Mouse (Mus musculus) embryonic facial prominence, embryonic 12.5 days (tissue): ENCODE data around the gene Mpp4. TPM values are rescaled to one million over a fixed set of nuclear protein-coding genes. Genes with fewer than 3 reads are reported as not detected.

Experiments used
- ATAC-seq: fragments of 200-750 bp; cut with Nextera tagmentation; 2 replicates; pipeline ENCODE4 v1.8.0; 2017; ENCODE audit not compliant: insufficient number of reproducible peaks, insufficient read depth, low FRiP score, low TSS enrichment
- H3K27ac ChIP-seq: fragments of 300-500 bp; sonication (generic); 2 replicates; pipeline ENCODE4 v1.5.1; 2016; ENCODE audit warnings: mild to moderate bottlenecking
- H3K27me3 ChIP-seq: fragments of 300-500 bp; sonication (generic); 2 replicates; pipeline ENCODE4 v1.6.1; 2016; ENCODE audit warnings: mild to moderate bottlenecking, moderate library complexity
- H3K36me3 ChIP-seq: fragments of 300-500 bp; sonication (generic); 2 replicates; pipeline ENCODE4 v1.6.1; 2016; ENCODE audit warnings: mild to moderate bottlenecking
- H3K4me1 ChIP-seq: fragments of 300-500 bp; sonication (generic); 2 replicates; pipeline ENCODE4 v1.6.1; 2016
- H3K4me2 ChIP-seq: fragments of 300-500 bp; sonication (generic); replicated peaks from 2 replicates; pipeline ENCODE4 v1.6.1; 2016; ENCODE audit warnings: mild to moderate bottlenecking, moderate library complexity
- H3K4me3 ChIP-seq: fragments of 300-500 bp; sonication (generic); 2 replicates; pipeline ENCODE4 v1.5.1; 2016; ENCODE audit warnings: mild to moderate bottlenecking
- H3K9ac ChIP-seq: fragments of 300-500 bp; sonication (generic); 2 replicates; pipeline ENCODE4 v1.6.1; 2016; ENCODE audit warnings: mild to moderate bottlenecking, moderate library complexity
- H3K9me3 ChIP-seq: fragments of 300-500 bp; sonication (generic); 2 replicates; pipeline ENCODE4 v1.6.1; 2016; ENCODE audit warnings: mild to moderate bottlenecking, moderate library complexity
- WGBS: fragments of 180-500 bp; shearing (Covaris S2); methylation state at CpG from one replicate; pipeline ENCODE4 v1.1.7; 2016; 5-methylcytosine and 5-hydroxymethylcytosine counted together
- polyA plus RNA-seq: library from polyadenylated mRNA; unstranded; fragments of >200 nt; fragmentation: Nextera tagmentation; extraction: Ambion mirVana; gene quantifications from 2 replicates; pipeline ENCODE4 v1.2.1, GENCODE M21; 2016

The Mpp4 gene
- polyA plus RNA-seq, 1 experiment from 2014 or later, result 0.19 TPM

DNA sequence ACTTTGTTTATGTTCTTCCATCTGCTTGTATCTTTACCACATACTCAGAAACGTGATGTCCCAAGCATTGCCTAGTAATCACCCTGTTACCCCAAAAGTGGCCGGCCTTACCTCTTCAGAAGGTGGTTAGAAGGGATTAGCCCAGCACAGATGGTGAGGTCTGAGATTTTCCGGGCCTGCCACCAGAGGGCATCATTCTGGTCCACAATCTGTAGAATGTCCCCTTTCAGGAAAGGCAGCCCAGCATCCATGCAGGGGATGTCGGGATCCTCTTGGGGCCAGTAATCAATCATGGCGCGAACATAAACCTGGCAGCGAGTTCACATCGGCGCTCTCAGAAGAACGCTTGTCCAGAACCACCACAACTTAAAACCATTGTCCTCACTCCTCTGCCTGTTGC is 18.6 kb downstream of the Mpp4 start:
- WGBS, result 77% methylated on average over 10 of the region's 10 CpGs
- H3K9me3 ChIP-seq, result no peaks in the 10 kb centered on the region
- H3K4me2 ChIP-seq, result no peak overlapping the region
- no peak overlapping the region for H3K27ac ChIP-seq
- H3K27me3 ChIP-seq, result no peaks in the 10 kb centered on the region
- no peaks in the 10 kb centered on the region for H3K36me3 ChIP-seq
- H3K4me3 ChIP-seq, result no peak overlapping the region
- no peak overlapping the region for H3K9ac ChIP-seq
- no peaks in the 10 kb centered on the region for H3K4me1 ChIP-seq
- ATAC-seq, result no peak

GRCm38 (mm10) chr1:59142809-59143208 is 20.4 kb downstream of the Mpp4 start:
- H3K36me3 ChIP-seq, result no peaks in the 10 kb centered on the region
- no peak for ATAC-seq

DNA sequence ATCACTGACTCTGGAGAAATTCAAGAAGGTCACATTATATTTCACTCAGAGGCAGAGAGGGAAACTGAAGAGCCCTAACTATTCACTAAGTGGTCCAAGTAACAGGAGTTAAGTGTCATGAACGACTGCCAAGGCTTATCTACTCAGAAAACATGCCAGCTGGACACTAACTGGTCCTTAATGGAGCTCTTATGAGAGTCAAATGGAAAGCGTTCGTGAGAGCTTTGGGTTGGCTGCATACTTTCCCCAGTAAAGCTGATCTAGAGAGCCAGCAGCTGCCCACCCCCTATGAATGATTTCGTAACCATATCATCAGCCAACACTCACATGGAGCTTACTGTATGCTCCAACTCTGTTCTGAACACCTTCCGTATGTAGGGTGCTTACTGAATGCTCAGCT is 28.8 kb downstream of the Mpp4 start:
- Histone ChIP-seq H3K4me2 (no peak overlapping the region), H3K27me3 (no peaks in the 10 kb centered on the region), H3K9ac (no peak overlapping the region), H3K36me3 (no peaks in the 10 kb centered on the region), H3K9me3 (no peaks in the 10 kb centered on the region), H3K4me1 (no peaks in the 10 kb centered on the region), H3K4me3 (no peak overlapping the region), H3K27ac (no peak overlapping the region)
- ATAC-seq, result no peak
- WGBS, result 81% methylated on average over 5 of the region's 5 CpGs

More at GRCm38 (mm10) chr1:59142809-59143208, 20.4 kb downstream of the Mpp4 start:
- Histone ChIP-seq H3K4me1 (no peaks in the 10 kb centered on the region), H3K9me3 (no peaks in the 10 kb centered on the region), H3K9ac (no peak overlapping the region), H3K27ac (no peak overlapping the region), H3K4me2 (no peak overlapping the region), H3K4me3 (no peak overlapping the region), H3K27me3 (no peaks in the 10 kb centered on the region)

- ATAC-seq, result no peak
- H3K27ac ChIP-seq, result no peak overlapping the region
- H3K4me3 ChIP-seq, result no peak overlapping the region
- no peak overlapping the region for H3K9ac ChIP-seq
- no peaks in the 10 kb centered on the region for H3K4me1 ChIP-seq
- H3K27me3 ChIP-seq, result no peaks in the 10 kb centered on the region
- H3K36me3 ChIP-seq, result no peaks in the 10 kb centered on the region
- no peak overlapping the region for H3K4me2 ChIP-seq
- no peaks in the 10 kb centered on the region for H3K9me3 ChIP-seq
- 72% methylated on average over 7 of the region's 7 CpGs for WGBS
Measured at GRCm38 (mm10) chr1:59128879-59129278, 34.3 kb downstream of the Mpp4 start.

- Histone ChIP-seq H3K9me3 (no peaks in the 10 kb centered on the region), H3K4me3 (no peak overlapping the region), H3K4me2 (no peak overlapping the region), H3K4me1 (peaks cover 1% of the 10 kb centered on the region; the same call in 1 of the 2 replicates), H3K9ac (no peak overlapping the region), H3K27ac (no peak overlapping the region), H3K36me3 (no peaks in the 10 kb centered on the region), H3K27me3 (no peaks in the 10 kb centered on the region)
- 70% methylated on average over 5 of the region's 5 CpGs for WGBS
- no peak for ATAC-seq
Measured at GRCm38 (mm10) chr1:59125558-59125957, 37.6 kb downstream of the Mpp4 start.

DNA sequence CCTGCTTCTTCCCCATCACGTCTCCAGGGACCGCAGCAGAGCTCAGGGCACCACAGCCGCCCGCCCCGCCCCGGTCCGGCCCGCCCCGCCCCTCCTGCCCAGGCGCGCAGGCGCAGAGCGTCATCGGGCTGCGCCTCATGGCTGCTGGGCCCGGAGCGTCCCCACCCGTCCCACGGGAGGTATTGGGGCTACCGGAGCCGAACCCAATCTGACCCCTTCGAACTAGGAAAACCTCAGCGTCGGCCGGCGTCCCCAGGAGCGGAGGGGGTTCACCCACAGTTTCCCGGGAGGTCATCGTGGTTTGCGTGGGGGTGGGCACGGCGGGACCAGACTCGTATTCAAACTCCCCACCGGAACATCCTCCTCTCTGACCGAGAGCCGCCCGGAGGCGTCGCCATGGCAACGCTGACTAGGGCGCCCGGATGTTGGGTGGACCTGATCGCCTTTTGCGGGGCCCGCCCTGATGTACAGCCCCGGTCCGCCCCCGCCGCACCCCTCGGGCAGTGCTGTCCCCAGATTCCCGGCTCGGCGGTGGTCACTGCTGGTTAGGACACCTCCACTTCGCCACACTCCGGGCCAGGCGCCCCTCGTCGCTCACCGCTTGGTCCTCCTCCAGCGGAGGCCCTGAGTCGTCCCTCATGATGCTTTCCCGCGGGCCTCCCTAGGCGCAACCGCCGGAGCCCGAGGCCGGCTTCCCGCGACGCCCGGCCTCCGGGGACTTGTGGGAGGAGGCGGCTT is 43.3 kb downstream of the Mpp4 start, which contains the start of gene Tmem237:
Gene Tmem237 (minus strand): TSS at position 689 of the 738 bp plus-strand sequence.
- H3K27ac ChIP-seq, result peak within 1 kb of the TSS; percentile 85
- peak within 1 kb of the TSS; percentile 88 for H3K9ac ChIP-seq
- peak; percentile 98 for ATAC-seq
- no peaks in the 10 kb centered on the region for H3K27me3 ChIP-seq
- peak within 1 kb of the TSS; percentile 63 for H3K4me3 ChIP-seq
- no peaks in the 10 kb centered on the region; the same call in 1 of the 2 replicates for H3K36me3 ChIP-seq
- peak within 1 kb of the TSS; percentile 83 for H3K4me2 ChIP-seq
- under 1% methylated on average over 71 of the region's 74 CpGs for WGBS
- peaks cover 5% of the 10 kb centered on the region; the same call in 1 of the 2 replicates for H3K4me1 ChIP-seq
- H3K9me3 ChIP-seq, result no peaks in the 10 kb centered on the region

DNA sequence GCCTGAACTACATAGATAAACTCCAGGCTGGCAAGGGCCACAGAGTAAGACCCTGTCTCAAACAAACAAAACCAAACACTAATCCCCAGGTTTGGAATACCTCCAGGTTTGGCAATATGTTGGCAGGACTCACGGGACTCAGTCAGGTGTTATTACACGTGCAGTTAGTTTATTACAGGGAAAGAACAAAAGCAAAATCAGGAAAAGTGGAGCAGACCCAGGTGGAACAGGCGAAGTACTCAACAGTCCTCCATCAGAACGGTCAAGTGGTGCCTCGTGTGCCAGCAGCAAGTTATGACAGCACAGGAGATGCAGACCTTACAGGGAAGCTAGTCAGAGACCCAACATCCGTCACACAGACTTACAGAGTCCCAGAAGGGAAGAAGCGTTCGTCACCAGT is 52.7 kb downstream of the Mpp4 start:
- peaks cover 42% of the 10 kb centered on the region for H3K36me3 ChIP-seq
- no peak overlapping the region for H3K4me2 ChIP-seq
- no peaks in the 10 kb centered on the region for H3K9me3 ChIP-seq
- no peak overlapping the region for H3K27ac ChIP-seq
- H3K9ac ChIP-seq, result no peak overlapping the region
- no peak overlapping the region for H3K4me3 ChIP-seq
- no peak for ATAC-seq
- 82% methylated on average over 8 of the region's 8 CpGs for WGBS
- H3K4me1 ChIP-seq, result no peaks in the 10 kb centered on the region
- no peaks in the 10 kb centered on the region for H3K27me3 ChIP-seq

DNA sequence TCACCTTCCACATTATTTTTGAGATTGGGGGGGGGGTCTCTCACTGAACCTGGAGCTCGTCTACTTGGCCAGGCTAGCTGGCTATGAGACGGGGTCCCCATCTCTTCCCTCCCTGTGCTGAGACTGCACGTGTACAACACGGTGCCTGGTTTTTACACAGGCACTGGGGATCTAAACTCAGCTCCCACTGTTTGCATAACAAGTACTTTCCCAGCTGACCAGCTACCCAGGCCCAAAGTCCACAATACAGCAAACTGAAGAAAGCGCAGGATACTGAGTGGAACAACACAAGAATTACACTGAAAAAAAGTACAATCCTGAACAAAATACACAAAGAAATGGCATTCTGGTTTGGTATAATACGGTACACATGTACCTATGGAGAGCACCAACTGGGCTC is 61.1 kb downstream of the Mpp4 start:
- Histone ChIP-seq H3K9me3 (no peaks in the 10 kb centered on the region), H3K4me2 (no peak overlapping the region), H3K4me1 (no peaks in the 10 kb centered on the region), H3K27ac (no peak overlapping the region), H3K9ac (no peak overlapping the region), H3K27me3 (no peaks in the 10 kb centered on the region), H3K36me3 (peaks cover 35% of the 10 kb centered on the region), H3K4me3 (no peak overlapping the region)
- ATAC-seq, result no peak
- 88% methylated on average over 6 of the region's 6 CpGs for WGBS

DNA sequence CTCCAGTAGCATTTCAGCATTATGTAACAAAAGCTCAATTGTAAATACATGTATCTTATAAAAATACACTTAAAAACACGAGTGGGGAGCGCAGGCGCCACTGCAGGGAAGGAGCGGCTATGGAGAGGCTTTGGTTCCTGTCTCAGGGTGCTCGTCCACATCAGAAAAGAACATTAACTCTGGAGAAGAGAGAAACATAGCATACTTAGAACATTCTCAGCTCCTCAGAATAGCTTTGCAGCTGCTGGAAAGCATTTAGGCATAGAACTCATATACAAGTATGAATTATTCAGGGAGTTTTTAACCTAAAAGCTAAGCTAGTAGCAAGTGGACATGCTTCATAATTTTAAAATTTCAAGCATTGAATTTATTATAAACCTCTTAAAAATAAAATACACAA is 62.2 kb downstream of the Mpp4 start:
- no peak overlapping the region for H3K4me3 ChIP-seq
- ATAC-seq, result no peak
- WGBS, result 93% methylated on average over 5 of the region's 5 CpGs
- peaks cover 31% of the 10 kb centered on the region for H3K36me3 ChIP-seq
- H3K27ac ChIP-seq, result no peak overlapping the region
- no peaks in the 10 kb centered on the region for H3K9me3 ChIP-seq
- no peak overlapping the region for H3K9ac ChIP-seq
- H3K4me1 ChIP-seq, result no peaks in the 10 kb centered on the region
- no peak overlapping the region for H3K4me2 ChIP-seq
- H3K27me3 ChIP-seq, result no peaks in the 10 kb centered on the region

GRCm38 (mm10) chr1:59094705-59095104 is 68.5 kb downstream of the Mpp4 start, which contains the start of gene C2cd6:
Gene C2cd6, minus strand, starts transcription at chr1:59094900.
- Histone ChIP-seq H3K27me3 (no peaks in the 10 kb centered on the region), H3K9ac (no peak within 1 kb of the TSS), H3K4me3 (no peak within 1 kb of the TSS), H3K27ac (no peak within 1 kb of the TSS), H3K36me3 (peaks cover 5% of the 10 kb centered on the region; the same call in 1 of the 2 replicates), H3K4me1 (no peaks in the 10 kb centered on the region), H3K9me3 (no peaks in the 10 kb centered on the region), H3K4me2 (no peak within 1 kb of the TSS)
- WGBS, result 93% methylated on average over 19 of the region's 19 CpGs
- no peak for ATAC-seq
